Mouse (Mus musculus) bone marrow macrophage, adult 2 months (primary cell): Measurements from ENCODE around the gene Gm12184.

ENCODE experiments used
- CTCF ChIP-seq: IDR thresholded peaks from 2 replicates; pipeline ENCODE4 v1.5.1; 2012; ENCODE audit warnings: low read depth, mild to moderate bottlenecking, low read length, moderate library complexity
- POLR2A ChIP-seq: IDR thresholded peaks from 2 replicates; pipeline ENCODE4 v1.6.1; 2012; ENCODE audit warnings: mild to moderate bottlenecking, low read depth, low read length, borderline replicate concordance

DNA sequence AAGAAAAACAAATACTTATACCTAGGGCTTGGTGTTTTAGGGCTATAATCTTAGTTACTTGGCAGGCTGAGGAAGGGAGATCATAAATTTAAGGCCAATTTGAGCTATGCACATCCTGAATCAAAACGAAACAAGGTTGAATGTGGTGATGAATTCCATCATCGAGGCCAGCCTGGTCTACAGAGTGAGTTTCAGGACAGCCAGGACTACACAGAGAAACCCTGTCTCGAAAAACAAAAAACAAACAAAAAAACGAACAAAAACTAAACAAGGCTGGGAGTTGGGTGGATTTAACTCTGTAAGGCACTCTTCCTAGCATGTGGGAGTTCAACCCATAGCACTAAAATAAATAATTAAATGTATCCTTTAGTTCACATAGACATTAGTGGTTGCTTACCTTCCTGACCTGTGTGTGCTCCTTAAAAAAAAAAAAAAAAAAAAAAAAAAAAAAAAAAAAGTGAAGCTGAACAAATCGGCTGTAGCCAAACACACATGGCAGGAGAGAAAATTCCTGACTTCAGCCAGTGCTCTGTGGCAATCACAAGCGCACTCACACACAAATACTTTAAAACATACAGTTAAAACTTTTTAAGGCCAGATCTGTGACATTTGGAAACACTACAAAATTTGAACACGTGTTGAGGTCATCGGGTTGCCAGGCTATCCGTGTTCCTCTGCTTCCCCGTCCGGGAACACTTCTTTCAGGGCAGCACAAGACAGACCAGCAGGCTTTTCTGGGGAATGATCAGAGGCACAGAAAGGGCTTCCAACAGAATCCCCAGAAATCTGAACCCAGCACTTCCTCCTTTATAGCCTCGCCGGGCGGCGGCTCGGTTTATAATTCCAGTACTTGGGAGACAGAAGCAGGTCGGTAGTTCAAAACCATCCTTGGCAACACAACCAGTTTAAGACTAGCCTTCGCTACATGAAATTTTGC lies 27.2 kb downstream of the Gm12184 start:
- TF ChIP-seq CTCF, result no peak
- TF ChIP-seq POLR2A, result no peak; the same call in 1 of the 2 replicates
